Mouse (Mus musculus) MEL (cell line): ENCODE results near the gene Hsp90ab1. TPM values are rescaled to one million over a fixed set of nuclear protein-coding genes. Genes with fewer than 3 reads are reported as not detected.

Source experiments
- DNase-seq: peaks from one replicate; pipeline ENCODE4 v3.0.0; 2011; ENCODE audit warnings: low read depth, low spot score
- H3K27ac ChIP-seq: 2 replicates; pipeline ENCODE4 v1.5.1; 2012; ENCODE audit warnings: low read depth, mild to moderate bottlenecking, control low read depth, low read length, moderate library complexity; ENCODE audit not compliant: control insufficient read depth
- H3K27me3 ChIP-seq, 2 experiments: fragments of 150-350 bp in 1 of 2; sonication (generic) in 1 of 2; 2 replicates each; pipeline ENCODE4 v1.6.1; 2012; ENCODE audit warnings: low read length in 2 of 2, mild to moderate bottlenecking in 2 of 2, improper control_type of control experiment in 1 of 2, moderate library complexity in 1 of 2; ENCODE audit not compliant: insufficient read depth in 2 of 2, control insufficient read depth in 1 of 2
- H3K36me3 ChIP-seq, 2 experiments: 2 replicates each; pipeline ENCODE4 v1.6.1; 2012 to 2014; ENCODE audit warnings: low read length in 2 of 2, improper control_type of control experiment in 1 of 2, inconsistent platforms in 1 of 2, mild to moderate bottlenecking in 1 of 2; ENCODE audit not compliant: insufficient read depth in 2 of 2, control insufficient read depth in 1 of 2
- H3K4me1 ChIP-seq, 2 experiments: fragments of 150-350 bp in 1 of 2; sonication (generic) in 1 of 2; 2 replicates each; pipeline ENCODE4 v1.6.1; 2012; ENCODE audit warnings: low read length in 2 of 2, improper control_type of control experiment in 1 of 2, mild to moderate bottlenecking in 1 of 2; ENCODE audit not compliant: insufficient read depth in 2 of 2, control insufficient read depth in 1 of 2
- H3K4me3 ChIP-seq, 2 experiments: fragments of 150-350 bp in 1 of 2; sonication (generic) in 1 of 2; 2 replicates each; pipeline ENCODE4 v1.5.1; 2012; ENCODE audit warnings: low read depth in 2 of 2, low read length in 2 of 2, mild to moderate bottlenecking in 2 of 2, moderate library complexity in 2 of 2, control low read depth in 1 of 2, improper control_type of control experiment in 1 of 2; ENCODE audit not compliant: control insufficient read depth in 1 of 2, insufficient read depth in 1 of 2
- H3K79me2 ChIP-seq: 2 replicates; pipeline ENCODE4 v1.6.1; 2012; ENCODE audit warnings: mild to moderate bottlenecking, low read length, moderate library complexity; ENCODE audit not compliant: control insufficient read depth, poor library complexity, insufficient read depth
- H3K9ac ChIP-seq: 2 replicates; pipeline ENCODE4 v1.6.1; 2012; ENCODE audit warnings: low read depth, mild to moderate bottlenecking, control low read depth, low read length, moderate library complexity; ENCODE audit not compliant: control insufficient read depth, poor library complexity, severe bottlenecking
- H3K9me3 ChIP-seq: fragments of 150-350 bp; sonication (generic); replicated peaks from 2 replicates; pipeline ENCODE4 v1.6.1; 2012; ENCODE audit warnings: mild to moderate bottlenecking, low read length, improper control_type of control experiment, moderate library complexity; ENCODE audit not compliant: insufficient read depth
- BHLHE40 ChIP-seq: IDR thresholded peaks from 2 replicates; pipeline ENCODE4 v1.6.1; 2012; ENCODE audit warnings: low read depth, mild to moderate bottlenecking, inconsistent platforms, low read length, improper control_type of control experiment, borderline replicate concordance
- CHD1 ChIP-seq: IDR thresholded peaks from 2 replicates; pipeline ENCODE4 v1.6.1; 2012; ENCODE audit warnings: low read depth, mild to moderate bottlenecking, inconsistent platforms, low read length, improper control_type of control experiment
- CHD2 ChIP-seq: IDR thresholded peaks from 2 replicates; pipeline ENCODE4 v1.6.1; 2011; ENCODE audit warnings: low read length, improper control_type of control experiment
- CTCF ChIP-seq, 3 experiments: IDR thresholded peaks in 2 of 3; conservative IDR thresholded peaks in 1 of 3; 2 replicates each; pipeline ENCODE4 v1.5.1; 2011 to 2012; ENCODE audit warnings: low read length in 3 of 3, low read depth in 2 of 3, mild to moderate bottlenecking in 2 of 3, improper control_type of control experiment in 1 of 3, inconsistent platforms in 1 of 3, mixed read lengths in 1 of 3, moderate library complexity in 1 of 3; ENCODE audit not compliant: control insufficient read depth in 1 of 3, insufficient read depth in 1 of 3, poor library complexity in 1 of 3, severe bottlenecking in 1 of 3
- E2F4 ChIP-seq: IDR thresholded peaks from 2 replicates; pipeline ENCODE4 v1.6.1; 2011; ENCODE audit warnings: low read depth, low read length, improper control_type of control experiment, borderline replicate concordance
- ELF1 ChIP-seq: IDR thresholded peaks from 2 replicates; pipeline ENCODE4 v1.6.1; 2014; ENCODE audit warnings: low read depth, mild to moderate bottlenecking, inconsistent platforms, low read length, improper control_type of control experiment, moderate library complexity
- EP300 ChIP-seq, 2 experiments: IDR thresholded peaks; 2 replicates each; pipeline ENCODE4 v1.6.1; 2011; ENCODE audit warnings: improper control_type of control experiment in 2 of 2, low read length in 2 of 2, low read depth in 1 of 2, mild to moderate bottlenecking in 1 of 2
- ETS1 ChIP-seq: IDR thresholded peaks from 2 replicates; pipeline ENCODE4 v1.6.1; 2012; ENCODE audit warnings: low read depth, mild to moderate bottlenecking, inconsistent platforms, low read length, improper control_type of control experiment, moderate library complexity
- GABPA ChIP-seq: IDR thresholded peaks from 2 replicates; pipeline ENCODE4 v1.6.1; 2012; ENCODE audit warnings: low read depth, mild to moderate bottlenecking, inconsistent platforms, low read length, improper control_type of control experiment, moderate library complexity
- KAT2A ChIP-seq: conservative IDR thresholded peaks from 2 replicates; pipeline ENCODE4 v1.6.1; 2012; ENCODE audit warnings: low read depth, low read length, improper control_type of control experiment, inconsistent platforms
- MEF2A ChIP-seq: IDR thresholded peaks from 2 replicates; pipeline ENCODE4 v1.6.1; 2014; ENCODE audit warnings: low read depth, mild to moderate bottlenecking, inconsistent platforms, low read length, improper control_type of control experiment; ENCODE audit not compliant: poor library complexity, insufficient replicate concordance, severe bottlenecking; ENCODE audit errors: extremely low read depth
- MXI1 ChIP-seq: IDR thresholded peaks from 2 replicates; pipeline ENCODE4 v1.6.1; 2011; ENCODE audit warnings: mild to moderate bottlenecking, low read depth, low read length, improper control_type of control experiment
- MYB ChIP-seq: IDR thresholded peaks from 2 replicates; pipeline ENCODE4 v1.6.1; 2011; ENCODE audit warnings: mild to moderate bottlenecking, low read depth, low read length, improper control_type of control experiment
- MYC ChIP-seq: IDR thresholded peaks from 2 replicates; pipeline ENCODE4 v1.6.1; 2011; ENCODE audit warnings: low read depth, mild to moderate bottlenecking, low read length, improper control_type of control experiment, moderate library complexity
- NELFE ChIP-seq: IDR thresholded peaks from 2 replicates; pipeline ENCODE4 v1.6.1; 2011; ENCODE audit warnings: low read depth, low read length, improper control_type of control experiment
- POLR2A ChIP-seq, 2 experiments: IDR thresholded peaks; 2 replicates each; pipeline ENCODE4 v1.6.1; 2011 to 2012; ENCODE audit warnings: low read length in 2 of 2, mild to moderate bottlenecking in 2 of 2, control low read depth in 1 of 2, improper control_type of control experiment in 1 of 2, low read depth in 1 of 2, moderate library complexity in 1 of 2; ENCODE audit not compliant: control insufficient read depth in 1 of 2, insufficient read depth in 1 of 2, poor library complexity in 1 of 2
- POLR2AphosphoS5 ChIP-seq: IDR thresholded peaks from 2 replicates; pipeline ENCODE4 v1.6.1; 2012; ENCODE audit warnings: low read depth, borderline replicate concordance, mild to moderate bottlenecking, inconsistent platforms, low read length, moderate library complexity, mixed read lengths
- RCOR1 ChIP-seq: IDR thresholded peaks from 2 replicates; pipeline ENCODE4 v1.6.1; 2012; ENCODE audit warnings: low read depth, mild to moderate bottlenecking, inconsistent platforms, low read length, improper control_type of control experiment
- SMC3 ChIP-seq: IDR thresholded peaks from 2 replicates; pipeline ENCODE4 v1.6.1; 2011; ENCODE audit warnings: low read depth, low read length, improper control_type of control experiment
- TAL1 ChIP-seq: IDR thresholded peaks from 2 replicates; pipeline ENCODE4 v1.6.1; 2012; ENCODE audit warnings: mild to moderate bottlenecking, inconsistent platforms, low read length, moderate library complexity, mixed read lengths
- TBP ChIP-seq: IDR thresholded peaks from 2 replicates; pipeline ENCODE4 v1.8.0; 2011; ENCODE audit warnings: low read depth, low read length, improper control_type of control experiment
- TCF12 ChIP-seq: IDR thresholded peaks from 2 replicates; pipeline ENCODE4 v1.6.1; 2014; ENCODE audit warnings: low read depth, mild to moderate bottlenecking, inconsistent platforms, low read length, improper control_type of control experiment, moderate library complexity
- UBTF ChIP-seq: IDR thresholded peaks from 2 replicates; pipeline ENCODE4 v1.6.1; 2012; ENCODE audit warnings: low read depth, mild to moderate bottlenecking, inconsistent platforms, low read length, improper control_type of control experiment, moderate library complexity, borderline replicate concordance; ENCODE audit not compliant: insufficient read depth
- USF1 ChIP-seq: IDR thresholded peaks from 2 replicates; pipeline ENCODE4 v1.6.1; 2014; ENCODE audit warnings: low read depth, mild to moderate bottlenecking, inconsistent platforms, low read length, improper control_type of control experiment, moderate library complexity
- ZC3H11A ChIP-seq: IDR thresholded peaks from 2 replicates; pipeline ENCODE4 v1.6.1; 2012; ENCODE audit warnings: low read depth, mild to moderate bottlenecking, inconsistent platforms, low read length, improper control_type of control experiment
- ZKSCAN1 ChIP-seq: IDR thresholded peaks from 2 replicates; pipeline ENCODE4 v1.6.1; 2012; ENCODE audit warnings: low read depth, mild to moderate bottlenecking, inconsistent platforms, low read length, improper control_type of control experiment, moderate library complexity
- ZNF384 ChIP-seq: IDR thresholded peaks from 2 replicates; pipeline ENCODE4 v1.6.1; 2012; ENCODE audit warnings: low read depth, mild to moderate bottlenecking, inconsistent platforms, low read length, improper control_type of control experiment
- polyA plus RNA-seq, 2 experiments: library from polyadenylated mRNA; stranded (reverse) in 1 of 2; unstranded in 1 of 2; fragments of >175 nt in 1 of 2; fragments of >200 nt in 1 of 2; gene quantifications; 2 replicates each; pipeline versions ENCODE4 v1.2.1 to v1.2.4; 2012; ENCODE audit warnings: low replicate concordance in 2 of 2, low read depth in 1 of 2; ENCODE audit not compliant: insufficient read length in 2 of 2, insufficient read depth in 1 of 2, missing spikeins in 1 of 2
- total RNA-seq: library from RNA; depleted of rRNA; stranded (reverse); fragments of 300-350 nt; gene quantifications from 2 replicates; pipeline ENCODE4 v1.2.3, GENCODE M21; 2012

Hsp90ab1 gene
- total and polyA plus RNA-seq, 3 experiments, result 1,032 to 27,726 (median 4,130) TPM

- TF ChIP-seq ZKSCAN1 (no peak), MEF2A (no peak), SMC3 (no peak), CHD1 (no peak), TBP (no peak), ELF1 (no peak), BHLHE40 (no peak), NELFE (no peak), ETS1 (no peak), USF1 (no peak), TAL1 (no peak), E2F4 (no peak), ZC3H11A (no peak), POLR2AphosphoS5 (no peak), EP300 (IDR thresholded peaks at IDR 0.05; ENCODE audit: low read depth in 1 of 2, low read length in 2 of 2) (no peak), GABPA (no peak), MYB (no peak), CHD2 (no peak), MXI1 (no peak), POLR2A (IDR thresholded peaks at IDR 0.05; ENCODE audit: control insufficient read depth in 1 of 2, insufficient read depth in 1 of 2, low read depth in 1 of 2, low read length in 2 of 2, poor library complexity in 1 of 2) (no peak)
- TF ChIP-seq, all 39 proteins: peak for 0
- H3K9me3 ChIP-seq, result no peaks in the 10 kb centered on the region
- peaks cover 0 to 8% of the 10 kb centered on the region in 2 experiments; a peak in 1 of 4 replicates for H3K4me1 ChIP-seq
- H3K9ac ChIP-seq, result no peak overlapping the region
- no peak overlapping the region for H3K4me3 ChIP-seq
- no peaks in the 10 kb centered on the region for H3K79me2 ChIP-seq
- H3K27ac ChIP-seq, result no peak overlapping the region
- H3K27me3 ChIP-seq, result peaks cover 2% of the 10 kb centered on the region in 2 experiments; a peak in 2 of 4 replicates
- no peak for DNase-seq
- H3K36me3 ChIP-seq, result no peaks in the 10 kb centered on the region
These were observed 27.7 kb downstream of the Hsp90ab1 start for GRCm38 (mm10) chr17:45545278-45545961.

- TF ChIP-seq UBTF (no peak), TBP (no peak), CTCF (IDR thresholded peaks at IDR 0.05 in 2 of 3, conservative IDR thresholded peaks at IDR 0.05 in 1 of 3; ENCODE audit: control insufficient read depth in 1 of 3, insufficient read depth in 1 of 3, low read depth in 2 of 3, low read length in 3 of 3, poor library complexity in 1 of 3, severe bottlenecking in 1 of 3) (no peak), ZKSCAN1 (no peak), MYC (no peak), TCF12 (no peak), MYB (no peak), RCOR1 (no peak), POLR2A (IDR thresholded peaks at IDR 0.05; ENCODE audit: control insufficient read depth in 1 of 2, insufficient read depth in 1 of 2, low read depth in 1 of 2, low read length in 2 of 2, poor library complexity in 1 of 2) (no peak), ZNF384 (no peak), KAT2A (no peak)
- H3K27me3 ChIP-seq, result peaks cover 2% of the 10 kb centered on the region in 2 experiments; a peak in 3 of 4 replicates
- no peak for DNase-seq
- no peak overlapping the region for H3K4me3 ChIP-seq
- no peak overlapping the region for H3K27ac ChIP-seq
- H3K36me3 ChIP-seq, result no peaks in the 10 kb centered on the region
- H3K9me3 ChIP-seq, result no peaks in the 10 kb centered on the region
- H3K79me2 ChIP-seq, result no peaks in the 10 kb centered on the region
- peaks cover 0 to 8% of the 10 kb centered on the region in 2 experiments; a peak in 1 of 4 replicates for H3K4me1 ChIP-seq
- no peak overlapping the region for H3K9ac ChIP-seq
These were observed 28.2 kb downstream of the Hsp90ab1 start for GRCm38 (mm10) chr17:45544873-45545277.
